Mouse (Mus musculus) CD4-positive naive resting alpha-beta T cell, adult 57 days (primary cell): ENCODE measurements around the gene Defb36. TPM values are rescaled to one million over a fixed set of nuclear protein-coding genes. Genes with fewer than 3 reads are reported as not detected.

Experiments
- total RNA-seq: library from RNA; stranded (reverse); gene quantifications from one replicate; pipeline ENCODE4 v1.2.4, GENCODE M21; 2023

The Defb36 gene
- not detected for total RNA-seq

DNA sequence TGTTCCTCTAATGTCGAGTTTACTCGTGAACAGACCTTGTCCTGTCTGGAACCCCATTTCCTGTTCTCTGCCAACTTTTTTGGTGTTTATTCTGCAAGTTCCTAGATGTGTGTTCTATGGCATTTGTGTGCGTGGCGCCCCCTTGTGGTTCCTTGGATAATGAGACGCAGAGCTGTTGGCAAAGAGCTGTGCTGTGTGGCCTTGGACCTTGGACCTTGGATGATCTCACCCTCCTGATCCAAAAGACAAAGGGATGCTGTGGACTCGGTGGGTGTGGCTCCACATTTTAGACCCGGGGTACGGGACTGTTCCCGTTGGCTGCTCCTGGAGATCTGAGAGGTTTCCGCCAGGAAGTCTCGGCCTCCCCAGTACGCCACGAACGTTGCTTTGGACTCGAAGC, at the start of gene Defb36:
Gene Defb36, plus strand, starts transcription at position 271 of the 400 bp plus-strand sequence.

DNA sequence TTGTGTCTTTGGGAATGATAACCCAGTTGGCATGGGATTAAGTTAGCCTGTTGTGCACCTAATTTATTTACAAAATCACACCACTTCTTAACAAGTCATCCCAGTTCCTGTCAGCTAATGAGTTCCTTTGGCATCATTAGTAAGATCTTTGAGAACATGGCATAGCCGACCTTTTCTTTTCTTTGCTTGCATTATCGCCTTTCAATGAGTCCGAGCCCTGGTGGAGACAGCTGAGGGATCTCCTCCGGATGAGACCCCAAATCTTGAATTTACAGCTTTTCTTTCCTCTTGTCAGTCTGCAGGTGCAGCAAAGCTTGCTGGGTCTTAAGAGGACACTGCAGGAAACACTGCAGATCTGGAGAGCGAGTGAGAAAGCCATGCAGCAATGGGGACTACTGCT, 35.1 kb upstream of the Defb36 start, which contains the start of gene Gm17416:
Gene Gm17416, plus strand, starts transcription at position 301 of the 400 bp plus-strand sequence.

DNA sequence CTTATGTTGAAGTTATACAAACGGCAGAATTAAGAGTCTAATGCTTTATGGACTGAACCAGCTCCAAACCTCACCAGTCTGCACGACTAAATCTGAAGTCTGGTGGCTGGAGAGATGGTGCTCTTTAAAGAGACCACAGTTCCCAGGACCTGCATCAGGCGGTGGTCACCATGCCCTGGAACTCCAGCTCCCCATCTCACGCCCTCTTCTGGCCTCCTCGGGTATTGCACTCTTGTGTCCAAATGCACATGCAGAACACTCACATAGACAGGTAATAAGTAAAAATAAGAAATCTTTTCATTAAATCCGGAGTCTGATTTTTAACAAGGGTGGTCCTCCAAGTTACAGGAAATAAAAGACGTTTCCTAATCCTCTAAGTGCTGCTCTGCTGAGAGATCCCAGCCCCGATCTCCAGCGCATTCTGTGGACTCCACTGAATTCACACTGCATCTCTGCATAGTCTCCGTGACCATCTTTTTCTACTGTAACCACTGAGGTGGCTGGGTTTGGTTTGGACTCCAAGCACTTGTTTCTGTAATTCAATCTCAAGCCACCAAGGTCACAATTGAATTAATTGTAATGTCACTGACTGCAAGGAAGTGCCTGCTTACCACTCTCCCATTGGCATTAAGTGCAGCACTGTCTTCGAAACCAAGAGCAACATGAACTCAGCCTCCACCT, 31.9 kb upstream of the Defb36 start, which contains the start of gene Defb21:
Gene Defb21, plus strand, starts transcription at position 631 of the 681 bp plus-strand sequence.

DNA sequence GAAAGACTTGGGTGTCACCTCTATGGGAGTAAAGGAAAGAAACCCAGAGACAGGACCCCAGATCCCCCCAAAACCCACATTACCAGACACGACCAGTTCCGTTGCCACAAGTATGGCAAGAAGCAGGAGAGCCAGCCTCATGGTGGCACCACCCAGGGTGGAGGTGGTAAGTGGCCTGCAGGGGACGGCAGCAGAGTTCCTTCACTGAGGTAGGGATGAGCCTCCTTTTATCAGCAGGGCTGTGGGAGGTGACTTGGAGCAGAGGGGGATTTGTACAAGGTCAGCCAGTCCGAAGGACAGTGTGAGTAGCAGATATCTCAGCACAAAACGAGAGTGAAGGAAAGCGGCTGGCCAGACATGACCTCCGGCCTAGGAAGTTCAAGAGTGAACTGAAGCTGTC, 24.0 kb upstream of the Defb36 start, which contains the start of gene Defb19:
Gene Defb19, minus strand, starts transcription at position 206 of the 400 bp plus-strand sequence.

DNA sequence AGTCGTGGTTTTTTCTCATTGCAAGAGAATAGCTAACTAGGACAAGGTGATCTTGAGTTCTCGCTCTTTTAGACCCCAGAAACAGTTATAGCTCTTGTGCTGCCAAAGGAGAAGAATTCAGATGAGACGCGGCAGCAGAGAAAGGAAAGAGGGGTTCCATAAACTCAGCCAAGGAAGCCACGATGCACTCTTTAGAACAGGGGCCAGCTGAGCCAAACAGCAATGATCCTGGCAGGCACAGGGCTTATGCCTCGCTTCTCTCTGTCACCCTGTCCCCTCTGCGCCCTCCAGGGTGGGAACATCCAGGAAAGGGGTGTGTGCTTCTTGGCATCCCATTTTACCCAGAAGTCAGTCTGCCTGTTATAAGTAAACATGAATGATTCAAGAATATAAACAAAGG, 4.8 kb upstream of the Defb36 start, which contains the start of gene Defb45:
Gene Defb45, minus strand, starts transcription at position 101 of the 400 bp plus-strand sequence.

DNA sequence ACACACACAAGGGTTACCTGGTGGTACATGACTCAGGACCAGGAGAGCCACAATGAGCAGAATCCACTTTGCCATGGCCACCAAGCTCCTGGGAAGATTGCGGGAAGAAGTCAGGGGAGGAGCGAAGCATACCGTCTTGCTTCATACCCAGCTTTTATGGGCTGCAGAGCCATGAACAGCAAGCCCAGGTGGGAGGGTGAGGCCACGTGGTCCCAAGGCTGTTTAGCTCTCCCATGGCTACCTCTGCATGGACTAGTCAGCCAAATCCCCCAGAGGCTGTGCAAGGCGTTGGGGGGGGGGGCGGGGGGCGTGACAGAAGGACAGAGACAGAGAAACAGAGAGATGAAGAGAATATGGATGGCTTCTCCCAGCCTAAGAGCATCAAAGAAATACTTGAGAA, 18.8 kb downstream of the Defb36 start, which contains the start of gene Defb25:
Gene Defb25, minus strand, starts transcription at position 101 of the 400 bp plus-strand sequence.

DNA sequence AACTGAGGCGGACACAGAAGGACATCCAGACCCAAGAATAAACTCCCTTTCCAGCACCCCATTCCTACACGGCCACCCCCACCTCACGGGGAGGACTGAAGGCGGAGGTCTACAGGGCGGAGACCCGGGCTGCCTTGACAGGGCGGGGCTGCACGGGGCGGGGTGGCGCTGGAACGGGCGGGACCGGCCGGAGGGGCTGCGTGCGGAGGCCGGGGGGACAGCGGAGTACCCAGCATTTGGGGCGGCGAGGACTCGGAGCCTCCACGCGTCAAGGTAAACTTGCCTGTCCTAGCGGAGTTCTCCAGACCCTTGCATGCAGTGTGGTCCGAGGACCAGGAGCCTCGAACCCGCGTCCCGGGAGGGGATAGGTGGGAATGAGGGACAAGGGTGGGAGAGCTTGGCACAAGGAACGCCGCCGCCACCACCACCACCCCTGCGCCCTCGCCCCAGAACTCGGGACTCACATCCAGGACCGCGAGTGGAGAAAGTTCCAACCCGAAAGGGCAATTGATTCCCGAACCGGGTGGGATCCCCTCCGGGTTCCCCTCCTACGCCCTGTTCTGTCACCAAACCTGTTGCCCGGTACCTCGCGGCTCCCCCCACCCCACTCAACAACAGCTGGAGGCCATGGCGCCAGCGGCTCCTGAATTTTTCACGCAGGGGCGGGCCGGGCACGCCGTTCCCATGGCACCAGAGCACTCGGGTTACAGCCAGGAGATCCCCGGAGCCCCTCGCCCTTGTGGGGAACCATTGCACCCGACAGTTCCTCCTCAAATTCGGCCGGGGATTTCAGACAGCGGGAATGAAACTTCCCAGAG, 22.9 kb downstream of the Defb36 start, which contains the start of gene Rem1:
Gene Rem1, plus strand, starts transcription at position 178 of the 818 bp plus-strand sequence.

Other genes with a start within 250 kb of the Defb36 start
- not detected for gene Nrsn2, start 227.7 kb upstream of the Defb36 start, total RNA-seq
- 0.80 TPM for gene Sox12, start 206.3 kb upstream of the Defb36 start, total RNA-seq
- 1.0 TPM for gene Zcchc3, start 189.3 kb upstream of the Defb36 start, total RNA-seq
- not detected for gene 6820408C15Rik, start 188.7 kb upstream of the Defb36 start, total RNA-seq
- gene Defb23, start 139.7 kb upstream of the Defb36 start, total RNA-seq, result not detected
- gene Defb20, start 127.3 kb upstream of the Defb36 start, total RNA-seq, result not detected
- not detected for gene Defb22, start 114.2 kb upstream of the Defb36 start, total RNA-seq
- not detected for gene Defb26, start 92.6 kb upstream of the Defb36 start, total RNA-seq
- gene Defb28, start 86.1 kb upstream of the Defb36 start, total RNA-seq, result not detected
- gene Defb29, start 64.2 kb upstream of the Defb36 start, total RNA-seq, result not detected
- gene Gm17416, start 35.0 kb upstream of the Defb36 start, total RNA-seq, result not detected
- not detected for gene Defb21, start 31.6 kb upstream of the Defb36 start, total RNA-seq
- not detected for gene Defb19, start 24.0 kb upstream of the Defb36 start, total RNA-seq
- not detected for gene Defb45, start 4.9 kb upstream of the Defb36 start, total RNA-seq
- not detected for gene Defb25, start 18.7 kb downstream of the Defb36 start, total RNA-seq
- not detected for gene Rem1, start 22.6 kb downstream of the Defb36 start, total RNA-seq
- 151 TPM for gene H13, start 65.1 kb downstream of the Defb36 start, total RNA-seq
- gene Mcts2, start 82.7 kb downstream of the Defb36 start, total RNA-seq, result 28.4 TPM
- gene Id1, start 131.9 kb downstream of the Defb36 start, total RNA-seq, result 2.8 TPM
- not detected for gene Cox4i2, start 149.8 kb downstream of the Defb36 start, total RNA-seq
- gene Bcl2l1, start 227.4 kb downstream of the Defb36 start, total RNA-seq, result 22.7 TPM
- gene Tpx2, start 243.6 kb downstream of the Defb36 start, total RNA-seq, result 0.30 TPM